21 mouse cellular contexts compared by ENCODE assay signal in the genomic region with DNA sequence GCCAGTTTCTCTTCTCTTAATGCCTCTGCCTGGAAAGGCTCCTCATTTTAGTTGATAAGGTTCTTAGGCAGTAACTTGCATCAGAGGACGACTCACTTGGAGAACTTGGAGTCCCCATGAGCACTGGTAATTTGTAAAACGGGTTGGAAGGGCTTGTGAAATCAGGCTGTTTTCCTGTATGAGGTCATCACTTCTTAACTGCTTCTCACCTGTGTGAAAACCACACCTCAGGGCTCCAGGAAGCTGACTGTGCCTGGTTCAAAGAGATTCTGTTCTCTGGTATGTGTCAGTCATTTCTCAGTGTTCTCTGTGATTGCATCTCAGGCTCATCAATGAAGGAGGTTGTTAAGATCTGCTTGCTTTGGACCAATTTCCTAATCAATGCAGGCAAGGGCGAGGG. TPM values are rescaled to one million over a fixed set of nuclear protein-coding genes. Genes with fewer than 3 reads are reported as not detected.
DNase-seq lines count a peak whose midpoint lies in the region; ATAC-seq and TF ChIP-seq lines count a peak whose summit lies in the region.
"Had no signal": no experiment of that assay in that cellular context is flagged by ENCODE, and none has a peak within 500 bp of the region (broad histone marks: within the 10 kb centered on the region; RNA-seq: fewer than 3 reads in every experiment).

No protein-coding gene starts in this region.

- no peak for ATAC-seq in limb, embryonic 15.5 days (ENCODE audit: insufficient number of reproducible peaks, low FRiP score, low TSS enrichment, low read depth)
- ATAC-seq in intestine, embryonic 16.5 days = 0 out of 2 replicates have a peak, but pooled peaks have one; percentile 40
- ATAC-seq: forebrain, embryonic 14.5 days; inflammation-experienced regulatory T-cells, adult 6 months had no signal

- H3K4me3 ChIP-seq in limb, embryonic 15.5 days = no peak overlapping the region
- H3K4me3 ChIP-seq in limb, embryonic 10.5 days = no peak overlapping the region
- H3K4me3 ChIP-seq in C2C12 (ENCODE audit: insufficient read depth, poor library complexity, severe bottlenecking) = no peak overlapping the region
- H3K4me3 ChIP-seq in intestine, embryonic 16.5 days (ENCODE audit: low read length) = no peak overlapping the region
- H3K4me3 ChIP-seq: embryonic facial prominence, embryonic 13.5 days; forebrain, embryonic 10.5 days; heart, embryonic 13.5 days; hindbrain, embryonic 15.5 days had no signal

- peaks cover 11% of the 10 kb centered on the region for H3K79me3 ChIP-seq in C2C12 (ENCODE audit: low read depth)

- H3K27me3 ChIP-seq in limb, embryonic 15.5 days = no peaks in the 10 kb centered on the region
- H3K27me3 ChIP-seq in limb, embryonic 10.5 days (ENCODE audit: low read depth, poor library complexity, severe bottlenecking) = no peaks in the 10 kb centered on the region
- H3K27me3 ChIP-seq in C2C12 (ENCODE audit: control insufficient read depth, insufficient read depth, insufficient read length) = no peaks in the 10 kb centered on the region
- no peaks in the 10 kb centered on the region for H3K27me3 ChIP-seq in intestine, embryonic 16.5 days (replicated peaks; ENCODE audit: control insufficient read depth, insufficient read depth, low read length)
- H3K27me3 ChIP-seq: embryonic facial prominence, embryonic 13.5 days; hindbrain, embryonic 15.5 days had no signal

- no peak overlapping the region for H3ac ChIP-seq in C2C12 (ENCODE audit: control insufficient read depth, insufficient read length, low read depth)

- peaks cover 19% of the 10 kb centered on the region for H3K4me1 ChIP-seq in limb, embryonic 15.5 days
- peaks cover 4% of the 10 kb centered on the region; the same call in 1 of the 2 replicates for H3K4me1 ChIP-seq in limb, embryonic 10.5 days
- H3K4me1 ChIP-seq in intestine, embryonic 16.5 days (ENCODE audit: control insufficient read depth, insufficient read depth, low read length) = peaks cover 4% of the 10 kb centered on the region; the same call in 1 of the 2 replicates

- DNase-seq in limb, embryonic 10.5 days (ENCODE audit: low spot score) = no peak
- DNase-seq in fat pad, adult 2 months (ENCODE audit: extremely low read depth, low read depth, low spot score) = peak; percentile 61
- no peak for DNase-seq in urinary bladder, adult 2 months (ENCODE audit: low spot score)
- DNase-seq in thymus, postnatal 25 days = no peak
- no peak for DNase-seq in left cerebral cortex, adult 18-20 months (ENCODE audit: low spot score in 2 of 2)
- DNase-seq: adrenal gland, adult 8-10 months; adrenal gland, postnatal 36 days; cerebellum, adult 11 months; cerebellum, adult 8-10 months; cerebellum, postnatal 25 days; heart, adult 11 months; heart, postnatal 36 days had no signal

- peaks cover 61% of the 10 kb centered on the region for H3K79me2 ChIP-seq in C2C12 (ENCODE audit: control insufficient read depth, insufficient read depth)

- no peaks in the 10 kb centered on the region for H3K9me3 ChIP-seq in limb, embryonic 15.5 days
- H3K9me3 ChIP-seq in limb, embryonic 10.5 days (replicated peaks) = no peaks in the 10 kb centered on the region
- H3K9me3 ChIP-seq in intestine, embryonic 16.5 days (ENCODE audit: control insufficient read depth, low read length) = no peaks in the 10 kb centered on the region
- H3K9me3 ChIP-seq: embryonic facial prominence, embryonic 13.5 days; forebrain, embryonic 10.5 days; heart, embryonic 13.5 days; hindbrain, embryonic 15.5 days had no signal

- no peak overlapping the region for H3K4me2 ChIP-seq in limb, embryonic 15.5 days
- no peak overlapping the region for H3K4me2 ChIP-seq in intestine, embryonic 16.5 days (ENCODE audit: low read depth, low read length)
- H3K4me2 ChIP-seq: embryonic facial prominence, embryonic 13.5 days; heart, embryonic 13.5 days; hindbrain, embryonic 15.5 days had no signal

- H3K9ac ChIP-seq in limb, embryonic 15.5 days = no peak overlapping the region
- H3K9ac ChIP-seq in intestine, embryonic 16.5 days (ENCODE audit: low read depth, low read length) = no peak overlapping the region
- H3K9ac ChIP-seq: embryonic facial prominence, embryonic 13.5 days; heart, embryonic 13.5 days; hindbrain, embryonic 15.5 days had no signal

- WGBS in limb, embryonic 15.5 days = 37% methylated on average over 3 of the region's 3 CpGs
- 36% methylated on average over 3 of the region's 3 CpGs for WGBS in limb, embryonic 10.5 days
- 53% methylated on average over 3 of the region's 3 CpGs for WGBS in intestine, embryonic 16.5 days

- 0 out of 2 replicates have a peak overlapping the region, but pooled peaks have one; percentile 5 for H3K27ac ChIP-seq in limb, embryonic 15.5 days
- no peak overlapping the region for H3K27ac ChIP-seq in limb, embryonic 10.5 days
- H3K27ac ChIP-seq in intestine, embryonic 16.5 days (ENCODE audit: low read length) = no peak overlapping the region
- H3K27ac ChIP-seq: embryonic facial prominence, embryonic 13.5 days; forebrain, embryonic 10.5 days; heart, embryonic 13.5 days; hindbrain, embryonic 15.5 days had no signal

- no peaks in the 10 kb centered on the region for H3K36me3 ChIP-seq in limb, embryonic 15.5 days
- no peaks in the 10 kb centered on the region for H3K36me3 ChIP-seq in limb, embryonic 10.5 days
- no peaks in the 10 kb centered on the region for H3K36me3 ChIP-seq in C2C12 (ENCODE audit: control insufficient read depth, insufficient read depth)
- no peaks in the 10 kb centered on the region for H3K36me3 ChIP-seq in intestine, embryonic 16.5 days (ENCODE audit: control insufficient read depth, insufficient read depth, low read length)
- H3K36me3 ChIP-seq: embryonic facial prominence, embryonic 13.5 days; heart, embryonic 13.5 days; hindbrain, embryonic 15.5 days had no signal

- TF ChIP-seq CTCF in C2C12 (IDR thresholded peaks at IDR 0.05; ENCODE audit: control insufficient read depth, insufficient read depth, insufficient read length) = no peak

TF ChIP-seq in C2C12, 6 proteins besides CTCF, POLR2A, EP300 and RAD21:
- TF ChIP-seq MAX (IDR thresholded peaks at IDR 0.05) (no peak), MYOG (IDR thresholded peaks at IDR 0.05; ENCODE audit: control insufficient read depth, extremely low read depth, insufficient read length) (no peak), USF1 (IDR thresholded peaks at IDR 0.05; ENCODE audit: low read depth) (no peak), MYOD1 (IDR thresholded peaks at IDR 0.05; ENCODE audit: control insufficient read depth, insufficient read length, low read depth) (no peak), CEBPB (IDR thresholded peaks at IDR 0.05; ENCODE audit: low read depth) (peak; percentile 6)
TF ChIP-seq in C2C12: peak in this region for 1.

RNA-seq across cellular contexts. Expression of gene Fmnl2, which starts 27.4 kb away (rescaled TPM):
- 6.6 and 9.4 TPM in 2 replicates for polyA plus RNA-seq in limb, embryonic 15.5 days (2015; fragmentation: Nextera tagmentation; extraction: Ambion mirVana)
- polyA plus RNA-seq in limb, embryonic 10.5 days (2016; fragmentation: Nextera tagmentation; extraction: Ambion mirVana) = 6.2 and 7.9 TPM in 2 replicates
- 2.6 TPM for polyA plus RNA-seq in C2C12 (2012; fragmentation: generic; extraction: Trizol)
- 1.8 and 2.1 TPM in 2 replicates for polyA plus RNA-seq in intestine, embryonic 16.5 days (2015; fragmentation: Nextera tagmentation; extraction: Ambion mirVana)
- 17.9 and 21.4 TPM in 2 replicates for polyA plus RNA-seq in urinary bladder, adult 2 months (2012; rRNA removed)
- 10 to 100 TPM; 41.9 to 43.2 TPM for total RNA-seq in left cerebral cortex, adult 18-20 months (2021)
